Mouse (Mus musculus): ENCODE results near the gene Tldc2.

- TF ChIP-seq POLR2A (IDR thresholded peaks at IDR 0.05; ENCODE audit: control insufficient read depth, extremely low read depth, insufficient read depth, low read length, poor library complexity) = no peak
- no peak for TF ChIP-seq CTCF (IDR thresholded peaks at IDR 0.05; ENCODE audit: borderline replicate concordance, control insufficient read depth, extremely low read depth, insufficient read depth, low read length, poor library complexity)
These were observed 46.8 kb upstream of the Tldc2 start for GRCm38 (mm10) chr2:157039900-157040648.
